Mouse (Mus musculus) liver, embryonic 14.5 days (tissue): ENCODE measurements around the gene Sft2d2. TPM values are rescaled to one million over a fixed set of nuclear protein-coding genes. Genes with fewer than 3 reads are reported as not detected.

ENCODE experiments used
- ATAC-seq: fragments of 200-750 bp; cut with Nextera tagmentation; 2 replicates; pipeline ENCODE4 v1.8.0; 2017; ENCODE audit warnings: moderate number of reproducible peaks, mild to moderate bottlenecking, moderate library complexity; ENCODE audit not compliant: insufficient read depth
- DNase-seq, 3 experiments: peaks; one replicate each; pipeline ENCODE4 v3.0.0-alpha.2; 2012 to 2013; ENCODE audit warnings: low read depth in 3 of 3, low spot score in 3 of 3
- H3K27ac ChIP-seq: fragments of 300-500 bp; sonication (generic); 2 replicates; pipeline ENCODE4 v1.5.1; 2014; ENCODE audit warnings: moderate library complexity, mild to moderate bottlenecking, control low read depth, inconsistent platforms
- H3K27me3 ChIP-seq: fragments of 300-500 bp; sonication (generic); 2 replicates; pipeline ENCODE4 v1.6.1; 2014; ENCODE audit warnings: mild to moderate bottlenecking, low read length, moderate library complexity; ENCODE audit not compliant: control insufficient read depth, insufficient read depth
- H3K36me3 ChIP-seq: fragments of 300-500 bp; sonication (generic); replicated peaks from 2 replicates; pipeline ENCODE4 v1.6.1; 2014; ENCODE audit warnings: low read depth; ENCODE audit not compliant: control insufficient read depth, insufficient read depth
- H3K4me1 ChIP-seq, 2 experiments: fragments of 200-500 bp in 1 of 2; fragments of 300-500 bp in 1 of 2; sonication (generic) in 1 of 2; replicated peaks; 2 replicates each; pipeline ENCODE4 v1.6.1; 2012 to 2014; ENCODE audit warnings: antibody characterized with exemption in 1 of 2, inconsistent platforms in 1 of 2, low read length in 1 of 2; ENCODE audit not compliant: control insufficient read depth in 2 of 2, insufficient read depth in 2 of 2
- H3K4me2 ChIP-seq: fragments of 300-500 bp; sonication (generic); 2 replicates; pipeline ENCODE4 v1.6.1; 2014; ENCODE audit warnings: low read depth, mild to moderate bottlenecking, control low read depth, moderate library complexity
- H3K4me3 ChIP-seq, 2 experiments: fragments of 200-500 bp in 1 of 2; fragments of 300-500 bp in 1 of 2; sonication (generic) in 1 of 2; 2 replicates each; pipeline ENCODE4 v1.5.1; 2012 to 2014; ENCODE audit warnings: low read depth in 2 of 2, low read length in 2 of 2, mild to moderate bottlenecking in 2 of 2, control low read depth in 1 of 2, inconsistent platforms in 1 of 2, moderate library complexity in 1 of 2; ENCODE audit not compliant: insufficient read depth in 1 of 2
- H3K9ac ChIP-seq: fragments of 300-500 bp; sonication (generic); replicated peaks from 2 replicates; pipeline ENCODE4 v1.6.1; 2014; ENCODE audit warnings: mild to moderate bottlenecking, control low read depth, moderate library complexity
- H3K9me3 ChIP-seq: fragments of 300-500 bp; sonication (generic); 2 replicates; pipeline ENCODE4 v1.6.1; 2016; ENCODE audit warnings: low read length, mixed read lengths; ENCODE audit not compliant: control insufficient read depth
- CTCF ChIP-seq: IDR thresholded peaks from 2 replicates; pipeline ENCODE4 v1.5.1; 2016; ENCODE audit warnings: antibody characterized with exemption, low read depth, control low read depth
- EP300 ChIP-seq: IDR thresholded peaks from 2 replicates; pipeline ENCODE4 v1.6.1; 2016; ENCODE audit warnings: antibody characterized with exemption, low read depth
- WGBS: fragments of 180-500 bp; shearing (Covaris S2); extraction: QIAGEN DNeasy Blood & Tissue Kit; methylation state at CpG from one replicate; pipeline ENCODE4 v1.1.7; 2014; ENCODE audit not compliant: insufficient replicate concordance; 5-methylcytosine and 5-hydroxymethylcytosine counted together
- polyA plus RNA-seq, 2 experiments: library from polyadenylated mRNA; depleted of rRNA in 1 of 2; stranded (reverse) in 1 of 2; unstranded in 1 of 2; fragments of >200 nt; fragmentation: Nextera tagmentation in 1 of 2; extraction: Ambion mirVana in 1 of 2; gene quantifications; 2 replicates each; pipeline versions ENCODE4 v1.2.1 to v1.2.3; 2012 to 2014

Gene Sft2d2
- polyA plus RNA-seq, 2 experiments = 5.0 to 8.0 TPM

- H3K4me2 ChIP-seq = no peak overlapping the region
- no peak for ATAC-seq
- no peak overlapping the region for H3K27ac ChIP-seq
- no peaks in the 10 kb centered on the region for H3K36me3 ChIP-seq
- TF ChIP-seq EP300 (no peak), CTCF (no peak)
- DNase-seq = no peak
- peaks cover 12 to 22% of the 10 kb centered on the region in 2 experiments for H3K4me1 ChIP-seq
- WGBS = 25% methylated on average over 4 of the region's 4 CpGs
- H3K9ac ChIP-seq = no peak overlapping the region
- H3K4me3 ChIP-seq = no peak overlapping the region
- H3K27me3 ChIP-seq = no peaks in the 10 kb centered on the region
- H3K9me3 ChIP-seq = no peaks in the 10 kb centered on the region
Measured at GRCm38 (mm10) chr1:165192102-165192501, 2.1 kb downstream of the Sft2d2 start.

- H3K9ac ChIP-seq = no peak overlapping the region
- no peaks in the 10 kb centered on the region for H3K27me3 ChIP-seq
- WGBS = 77% methylated on average over 13 of the region's 13 CpGs
- DNase-seq = no peak
- no peaks in the 10 kb centered on the region for H3K9me3 ChIP-seq
- TF ChIP-seq CTCF (no peak), EP300 (no peak)
- ATAC-seq = no peak
- peaks cover 12 to 22% of the 10 kb centered on the region in 2 experiments for H3K4me1 ChIP-seq
- no peak overlapping the region for H3K27ac ChIP-seq
- no peaks in the 10 kb centered on the region for H3K36me3 ChIP-seq
- H3K4me2 ChIP-seq = no peak overlapping the region
- no peak overlapping the region for H3K4me3 ChIP-seq
Measured at GRCm38 (mm10) chr1:165191611-165192010, 2.6 kb downstream of the Sft2d2 start.

GRCm38 (mm10) chr1:165190571-165191273 lies 3.5 kb downstream of the Sft2d2 start:
- H3K4me1 ChIP-seq = peaks cover 12 to 25% of the 10 kb centered on the region in 2 experiments
- ATAC-seq = no peak
- no peak for TF ChIP-seq EP300
- TF ChIP-seq CTCF = no peak
- H3K4me3 ChIP-seq = no peak overlapping the region
- no peak overlapping the region for H3K4me2 ChIP-seq
- no peaks in the 10 kb centered on the region for H3K27me3 ChIP-seq
- no peaks in the 10 kb centered on the region for H3K36me3 ChIP-seq
- 73% methylated on average over 10 of the region's 10 CpGs for WGBS
- DNase-seq = no peak
- H3K27ac ChIP-seq = no peak overlapping the region
- no peaks in the 10 kb centered on the region for H3K9me3 ChIP-seq
- no peak overlapping the region for H3K9ac ChIP-seq

GRCm38 (mm10) chr1:165190068-165190467 lies 4.2 kb downstream of the Sft2d2 start:
- Histone ChIP-seq H3K4me3 (no peak overlapping the region), H3K9ac (no peak overlapping the region), H3K27me3 (no peaks in the 10 kb centered on the region), H3K9me3 (no peaks in the 10 kb centered on the region), H3K4me2 (no peak overlapping the region), H3K4me1 (peaks cover 11 to 19% of the 10 kb centered on the region in 2 experiments), H3K27ac (no peak overlapping the region), H3K36me3 (no peaks in the 10 kb centered on the region)
- WGBS = 65% methylated on average over 6 of the region's 6 CpGs
- DNase-seq (no peak), ATAC-seq (no peak)
- TF ChIP-seq CTCF (no peak), EP300 (no peak)

GRCm38 (mm10) chr1:165188806-165189580 lies 5.2 kb downstream of the Sft2d2 start:
- ATAC-seq = no peak

More at GRCm38 (mm10) chr1:165188806-165189580, 5.2 kb downstream of the Sft2d2 start:
- Histone ChIP-seq H3K4me3 (no peak overlapping the region), H3K36me3 (no peaks in the 10 kb centered on the region), H3K9me3 (no peaks in the 10 kb centered on the region), H3K27ac (no peak overlapping the region), H3K4me1 (peaks cover 6 to 13% of the 10 kb centered on the region in 2 experiments), H3K27me3 (no peaks in the 10 kb centered on the region), H3K4me2 (no peak overlapping the region), H3K9ac (no peak overlapping the region)
- TF ChIP-seq CTCF (no peak), EP300 (no peak)
- no peak for DNase-seq
- WGBS = 49% methylated on average over 10 of the region's 10 CpGs
